Mouse (Mus musculus) heart, embryonic 14.5 days (tissue): ENCODE measurements around the gene Nos1ap. TPM values are rescaled to one million over a fixed set of nuclear protein-coding genes. Genes with fewer than 3 reads are reported as not detected.

ENCODE experiments used
- ATAC-seq: fragments of 200-750 bp; cut with Nextera tagmentation; 2 replicates; pipeline ENCODE4 v1.8.0; 2017; ENCODE audit warnings: low read depth, moderate TSS enrichment; ENCODE audit not compliant: insufficient number of reproducible peaks, insufficient read depth, low FRiP score
- H3K27ac ChIP-seq, 2 experiments: fragments of 200-500 bp in 1 of 2; fragments of 300-500 bp in 1 of 2; sonication (generic) in 1 of 2; replicated peaks in 1 of 2; 2 replicates each; pipeline ENCODE4 v1.5.1; 2012 to 2014; ENCODE audit warnings: low read depth in 2 of 2, low read length in 2 of 2, control low read depth in 1 of 2, mild to moderate bottlenecking in 1 of 2, mixed read lengths in 1 of 2; ENCODE audit not compliant: control insufficient read depth in 1 of 2, insufficient read depth in 1 of 2
- H3K27me3 ChIP-seq: fragments of 300-500 bp; sonication (generic); 2 replicates; pipeline ENCODE4 v1.6.1; 2014; ENCODE audit warnings: mild to moderate bottlenecking, low read length, control low read depth; ENCODE audit not compliant: control insufficient read depth, insufficient read depth
- H3K36me3 ChIP-seq: fragments of 300-500 bp; sonication (generic); 2 replicates; pipeline ENCODE4 v1.6.1; 2014; ENCODE audit warnings: mild to moderate bottlenecking, control low read depth, low read length, mixed read lengths; ENCODE audit not compliant: control insufficient read depth, insufficient read depth
- H3K4me1 ChIP-seq, 2 experiments: fragments of 200-500 bp in 1 of 2; fragments of 300-500 bp in 1 of 2; sonication (generic) in 1 of 2; 2 replicates each; pipeline ENCODE4 v1.6.1; 2012 to 2014; ENCODE audit warnings: low read length in 2 of 2, control low read depth in 1 of 2, mixed read lengths in 1 of 2; ENCODE audit not compliant: control insufficient read depth in 2 of 2, insufficient read depth in 2 of 2
- H3K4me2 ChIP-seq: fragments of 300-500 bp; sonication (generic); 2 replicates; pipeline ENCODE4 v1.6.1; 2014; ENCODE audit warnings: mild to moderate bottlenecking, low read length
- H3K4me3 ChIP-seq, 2 experiments: fragments of 200-500 bp in 1 of 2; fragments of 300-500 bp in 1 of 2; sonication (generic) in 1 of 2; 2 replicates each; pipeline ENCODE4 v1.5.1; 2012 to 2014; ENCODE audit warnings: low read length in 2 of 2, mild to moderate bottlenecking in 2 of 2, control low read depth in 1 of 2, low read depth in 1 of 2, moderate library complexity in 1 of 2; ENCODE audit not compliant: control insufficient read depth in 1 of 2, insufficient read depth in 1 of 2
- H3K9ac ChIP-seq: fragments of 300-500 bp; sonication (generic); 2 replicates; pipeline ENCODE4 v1.6.1; 2014; ENCODE audit warnings: mild to moderate bottlenecking, low read length
- H3K9me3 ChIP-seq: fragments of 300-500 bp; sonication (generic); 2 replicates; pipeline ENCODE4 v1.6.1; 2016; ENCODE audit warnings: low read length, control low read depth; ENCODE audit not compliant: control insufficient read depth
- WGBS: fragments of 180-500 bp; shearing (Covaris S2); extraction: QIAGEN DNeasy Blood & Tissue Kit; methylation state at CpG from one replicate; pipeline ENCODE4 v1.1.7; 2014; 5-methylcytosine and 5-hydroxymethylcytosine counted together
- polyA plus RNA-seq: library from polyadenylated mRNA; unstranded; fragments of >200 nt; fragmentation: Nextera tagmentation; extraction: Ambion mirVana; gene quantifications from 2 replicates; pipeline ENCODE4 v1.2.1, GENCODE M21; 2014

Nos1ap gene
- polyA plus RNA-seq, 1 experiment from 2014 or later, result 18.3 TPM

- Histone ChIP-seq H3K36me3 (no peaks in the 10 kb centered on the region), H3K4me2 (no peak overlapping the region), H3K9ac (no peak overlapping the region), H3K4me1 (peaks cover 6 to 7% of the 10 kb centered on the region in 2 experiments; a peak in 2 of 4 replicates), H3K27me3 (no peaks in the 10 kb centered on the region), H3K4me3 (no peak overlapping the region), H3K9me3 (no peaks in the 10 kb centered on the region), H3K27ac (no peak overlapping the region)
- ATAC-seq, result no peak
- 82% methylated on average over 3 of the region's 3 CpGs for WGBS
These were observed 174.3 kb downstream of the Nos1ap start for GRCm38 (mm10) chr1:170415395-170415794.

GRCm38 (mm10) chr1:170410402-170411191, 179.1 kb downstream of the Nos1ap start:
- Histone ChIP-seq H3K27me3 (no peaks in the 10 kb centered on the region), H3K4me3 (no peak overlapping the region), H3K4me1 (peaks cover 13 to 24% of the 10 kb centered on the region in 2 experiments), H3K9ac (no peak overlapping the region), H3K27ac (peak overlapping the region; percentile 5 to 41; a peak in 1 of 4 replicates), H3K9me3 (no peaks in the 10 kb centered on the region), H3K36me3 (no peaks in the 10 kb centered on the region), H3K4me2 (0 out of 2 replicates have a peak overlapping the region, but pooled peaks have one; percentile 11)
- WGBS, result 84% methylated on average over 8 of the region's 8 CpGs
- no peak; the same call in 1 of the 2 replicates for ATAC-seq

- Histone ChIP-seq H3K9ac (no peak overlapping the region), H3K27ac (no peak overlapping the region), H3K4me1 (peaks cover 14 to 24% of the 10 kb centered on the region in 2 experiments), H3K27me3 (no peaks in the 10 kb centered on the region), H3K9me3 (no peaks in the 10 kb centered on the region), H3K36me3 (no peaks in the 10 kb centered on the region), H3K4me2 (no peak overlapping the region), H3K4me3 (no peak overlapping the region)
- 23% methylated on average over 4 of the region's 4 CpGs for WGBS
- no peak for ATAC-seq
These were observed 180.6 kb downstream of the Nos1ap start for GRCm38 (mm10) chr1:170409091-170409490.

GRCm38 (mm10) chr1:170406921-170407320, 182.7 kb downstream of the Nos1ap start:
- 80% methylated on average over 8 of the region's 8 CpGs for WGBS
- Histone ChIP-seq H3K4me1 (peaks cover 16 to 31% of the 10 kb centered on the region in 2 experiments), H3K27ac (no peak overlapping the region), H3K27me3 (no peaks in the 10 kb centered on the region), H3K4me3 (no peak overlapping the region), H3K9me3 (no peaks in the 10 kb centered on the region), H3K9ac (no peak overlapping the region), H3K36me3 (no peaks in the 10 kb centered on the region), H3K4me2 (no peak overlapping the region)
- no peak for ATAC-seq

GRCm38 (mm10) chr1:170405152-170405551, 184.5 kb downstream of the Nos1ap start:
- ATAC-seq, result no peak
- Histone ChIP-seq H3K9me3 (no peaks in the 10 kb centered on the region), H3K9ac (no peak overlapping the region), H3K27me3 (no peaks in the 10 kb centered on the region), H3K4me1 (peaks cover 16 to 41% of the 10 kb centered on the region in 2 experiments), H3K27ac (no peak overlapping the region), H3K36me3 (no peaks in the 10 kb centered on the region), H3K4me2 (no peak overlapping the region), H3K4me3 (no peak overlapping the region)
- WGBS, result 76% methylated on average over 2 of the region's 2 CpGs

GRCm38 (mm10) chr1:170402682-170403081, 187.0 kb downstream of the Nos1ap start:
- no peak overlapping the region for H3K4me3 ChIP-seq
- no peak overlapping the region for H3K27ac ChIP-seq
- H3K9me3 ChIP-seq, result no peaks in the 10 kb centered on the region
- H3K27me3 ChIP-seq, result no peaks in the 10 kb centered on the region
- no peak for ATAC-seq
- WGBS, result 53% methylated on average over 4 of the region's 4 CpGs
- no peak overlapping the region for H3K9ac ChIP-seq
- H3K4me1 ChIP-seq, result peaks cover 10 to 27% of the 10 kb centered on the region in 2 experiments
- H3K4me2 ChIP-seq, result no peak overlapping the region
- H3K36me3 ChIP-seq, result no peaks in the 10 kb centered on the region

- Histone ChIP-seq H3K4me2 (no peak overlapping the region), H3K36me3 (no peaks in the 10 kb centered on the region), H3K4me3 (no peak overlapping the region), H3K9me3 (no peaks in the 10 kb centered on the region), H3K27ac (no peak overlapping the region), H3K27me3 (no peaks in the 10 kb centered on the region), H3K4me1 (peaks cover 8 to 30% of the 10 kb centered on the region in 2 experiments), H3K9ac (no peak overlapping the region)
- 94% methylated on average over 4 of the region's 4 CpGs for WGBS
- no peak for ATAC-seq
These were observed 190.8 kb downstream of the Nos1ap start for GRCm38 (mm10) chr1:170398866-170399265.
